Mouse (Mus musculus) right cerebral cortex, postnatal 36 days (tissue): ENCODE measurements around the gene Fam166b.

Experiments used
- DNase-seq, 2 experiments: peaks; one replicate each; pipeline ENCODE4 v3.0.0; 2022; ENCODE audit warnings: low spot score in 2 of 2, mixed read lengths in 1 of 2

The Fam166b gene

DNA sequence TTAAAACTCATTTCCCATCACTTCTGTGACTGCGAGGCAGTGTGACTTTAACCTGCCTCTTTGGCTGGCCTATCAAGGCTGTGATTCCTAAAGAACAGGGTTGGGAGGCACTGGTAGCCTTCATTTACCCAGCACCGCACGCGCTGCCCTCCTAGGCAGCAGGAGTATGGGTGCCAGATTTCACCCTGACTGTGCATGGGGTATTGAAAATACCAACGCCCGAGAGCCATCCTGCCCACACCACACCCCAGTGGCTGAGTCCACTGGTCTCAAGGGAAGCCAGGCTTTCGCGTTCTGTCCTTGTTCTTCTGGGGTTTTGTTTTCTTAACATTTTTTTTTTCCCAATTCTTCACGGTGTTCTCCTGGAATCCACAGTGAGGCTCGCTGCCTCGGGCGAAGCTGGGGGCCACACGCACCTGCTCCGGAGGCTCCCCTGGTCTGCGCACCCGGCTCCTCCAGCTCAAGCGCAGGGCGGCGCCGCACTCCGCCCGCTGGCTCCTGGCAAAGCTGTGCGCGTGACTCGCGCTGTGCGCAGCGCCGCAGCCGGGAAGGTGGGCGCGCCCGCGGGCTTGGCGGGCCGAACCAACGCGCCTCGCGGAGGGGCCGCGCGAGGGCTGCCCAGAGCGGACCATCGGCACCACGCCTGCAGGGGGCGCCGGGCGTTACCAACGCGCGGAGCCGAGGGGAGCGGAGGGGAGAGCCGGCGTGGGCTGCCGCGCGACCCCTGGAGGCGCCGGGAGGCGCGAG lies 47.4 kb downstream of the Fam166b start, which contains the start of gene Rusc2:
Gene Rusc2, plus strand, starts transcription at position 572 of the 747 bp plus-strand sequence.
- DNase-seq, result peak; percentile 91

DNA sequence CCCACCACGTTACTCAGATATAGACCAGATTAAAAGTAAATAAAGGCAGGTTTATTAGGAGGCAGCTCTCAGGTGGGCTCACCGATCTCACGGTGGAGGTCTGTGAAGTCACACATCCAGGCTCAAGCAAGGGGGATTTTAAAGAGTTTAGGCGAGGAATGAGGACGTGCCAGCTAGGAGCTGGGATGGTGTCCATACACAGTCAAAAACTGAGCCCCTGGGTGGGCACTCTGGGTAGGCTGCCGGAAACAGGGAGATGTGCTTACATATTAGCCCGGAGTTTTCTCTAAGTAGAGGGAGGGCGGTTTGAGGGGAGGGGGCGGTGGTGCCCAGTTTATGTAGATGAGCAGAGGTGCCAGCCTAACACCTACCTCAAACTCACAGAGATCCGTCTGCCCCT lies 48.0 kb downstream of the Fam166b start:
- DNase-seq, result no peak

DNA sequence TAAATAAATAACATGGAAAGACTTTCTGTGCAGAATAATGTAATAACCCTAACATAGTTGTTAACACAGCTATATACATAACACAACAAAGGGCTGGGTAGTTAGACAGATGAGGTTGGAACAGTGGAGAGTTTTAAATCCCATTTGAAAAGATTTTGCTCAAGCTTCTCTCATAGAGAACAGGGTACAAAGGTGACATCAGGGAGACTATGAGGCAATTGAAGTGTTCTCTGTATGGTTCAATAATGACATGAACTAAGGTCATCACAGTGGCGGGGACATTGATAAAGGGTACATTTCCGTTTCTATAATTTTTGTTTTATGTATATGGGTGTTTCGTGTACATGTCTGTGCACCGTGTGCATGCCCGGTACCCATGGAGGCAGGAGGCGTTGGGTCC lies 49.3 kb downstream of the Fam166b start:
- DNase-seq, result no peak
